Mouse (Mus musculus): ENCODE measurements at regions not wholly inside any gene's neighbourhood (a gene's known extent, or its start where the extent isn't known, plus 50 kb on each side); places are given as distances from the start of the nearest gene placed in this dataset.

DNA sequence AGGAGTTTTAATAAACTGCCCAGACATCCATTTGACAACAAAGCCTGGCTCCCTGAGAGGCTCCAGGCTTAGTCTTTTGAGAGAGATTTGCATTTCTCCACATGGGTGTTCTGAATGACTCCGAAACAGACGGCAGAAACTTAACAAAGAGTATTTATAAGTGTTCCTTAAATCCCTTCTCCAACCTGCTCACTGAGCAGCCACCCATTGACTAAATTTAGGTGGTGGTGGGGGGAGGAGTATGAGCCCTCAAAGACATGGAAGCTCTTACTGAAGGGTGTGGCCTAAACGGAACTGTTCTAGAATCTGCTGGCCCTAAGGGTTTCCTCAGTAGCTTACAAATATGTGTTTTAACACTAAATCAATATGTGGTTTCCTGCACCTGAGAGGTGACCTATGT lies 158.5 kb downstream of the Dyrk2 start:
- DNase-seq (ENCODE audit: low read depth, low spot score) = peak; percentile 58

DNA sequence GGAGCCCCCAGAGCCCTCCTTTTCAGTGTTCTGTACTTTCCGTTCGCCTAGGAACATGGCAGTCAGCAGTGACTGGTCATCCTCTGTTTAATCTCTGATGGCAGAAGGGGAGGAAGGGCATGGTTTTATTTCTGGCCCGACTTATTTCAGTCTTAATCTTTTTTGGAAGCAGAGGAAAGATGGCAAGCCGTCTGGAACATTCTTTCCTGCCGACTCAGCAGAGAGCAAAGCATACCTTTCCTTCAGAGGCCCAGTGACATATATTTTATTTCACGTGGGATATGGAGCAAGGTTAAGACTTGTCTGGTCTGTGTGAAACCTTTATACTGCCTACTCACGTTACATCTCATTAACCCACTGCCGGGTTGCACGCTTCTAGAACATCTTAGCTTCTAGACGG lies 158.1 kb downstream of the Dyrk2 start:
- DNase-seq (ENCODE audit: low read depth, low spot score) = no peak

DNA sequence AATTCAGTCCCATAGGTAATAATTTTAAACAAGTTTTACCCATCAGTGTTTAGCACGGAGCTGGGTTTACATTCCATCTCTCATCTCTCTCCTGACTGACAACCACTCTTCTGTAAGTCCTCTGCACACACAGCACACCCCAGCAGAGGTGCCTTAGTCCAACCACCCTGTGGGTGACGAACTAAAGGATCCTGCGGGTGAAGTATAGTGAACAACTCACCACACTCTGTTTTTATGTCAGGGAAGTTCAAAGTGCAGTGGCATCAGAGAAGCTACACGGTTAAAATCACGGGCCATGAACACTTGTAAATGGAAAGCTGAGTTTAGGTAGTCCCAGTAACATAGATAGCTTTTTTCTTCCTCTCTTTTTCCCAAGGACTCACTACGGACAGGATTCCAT lies 157.1 kb downstream of the Dyrk2 start:
- DNase-seq (ENCODE audit: low read depth, low spot score) = no peak

GRCm38 (mm10) chr10:118714179-118714581 lies 155.8 kb downstream of the Dyrk2 start:
- DNase-seq (ENCODE audit: low read depth, low spot score) = no peak

GRCm38 (mm10) chr10:118714595-118714994 lies 155.4 kb downstream of the Dyrk2 start:
- no peak for DNase-seq (ENCODE audit: low read depth, low spot score)

DNA sequence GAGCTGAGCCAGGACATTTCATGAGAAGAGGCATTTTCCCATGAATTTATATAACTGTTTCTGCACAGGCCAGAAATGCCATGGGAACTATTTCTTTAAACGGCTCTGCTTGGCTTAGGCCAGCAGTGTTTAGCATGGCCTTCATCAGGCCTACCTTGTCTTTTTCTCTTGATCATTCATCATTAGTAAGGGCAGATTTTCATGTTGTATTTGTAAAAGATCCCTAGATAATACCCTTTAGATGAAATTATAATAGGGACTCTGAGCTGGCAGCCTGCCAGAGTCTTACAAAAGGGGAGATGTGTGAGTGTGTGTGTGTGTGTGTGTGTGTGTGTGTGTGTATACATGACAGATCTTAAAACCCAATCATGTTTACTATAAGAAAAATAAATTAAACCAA lies 149.4 kb downstream of the Dyrk2 start:
- no peak for DNase-seq (ENCODE audit: low read depth, low spot score)

- no peak for DNase-seq (ENCODE audit: low read depth, low spot score)
Observed at GRCm38 (mm10) chr10:118722132-118722551, 147.9 kb downstream of the Dyrk2 start.

- DNase-seq (ENCODE audit: low read depth, low spot score) = no peak
Observed at GRCm38 (mm10) chr10:118722671-118723070, 147.3 kb downstream of the Dyrk2 start.

GRCm38 (mm10) chr10:118736093-118736492 lies 133.9 kb downstream of the Dyrk2 start:
- no peak for DNase-seq (ENCODE audit: low read depth, low spot score)

- no peak for DNase-seq (ENCODE audit: low read depth, low spot score)
Observed at GRCm38 (mm10) chr10:118737064-118737463, 132.9 kb downstream of the Dyrk2 start.

- no peak for DNase-seq (ENCODE audit: low read depth, low spot score)
Observed at GRCm38 (mm10) chr10:118739849-118740481, 130.0 kb downstream of the Dyrk2 start.

GRCm38 (mm10) chr10:118743831-118744230 lies 126.2 kb downstream of the Dyrk2 start:
- DNase-seq (ENCODE audit: low read depth, low spot score) = peak; percentile 74

GRCm38 (mm10) chr10:118746719-118747395 lies 123.2 kb downstream of the Dyrk2 start:
- peak; percentile 75 for DNase-seq (ENCODE audit: low read depth, low spot score)

- no peak for DNase-seq (ENCODE audit: low read depth, low spot score)
Observed at GRCm38 (mm10) chr10:118749039-118749438, 121.0 kb downstream of the Dyrk2 start.

- no peak for DNase-seq (ENCODE audit: low read depth, low spot score)
Observed at GRCm38 (mm10) chr10:118749756-118750155, 120.3 kb downstream of the Dyrk2 start.

GRCm38 (mm10) chr10:118751110-118751509 lies 118.9 kb downstream of the Dyrk2 start:
- no peak for DNase-seq (ENCODE audit: low read depth, low spot score)

DNA sequence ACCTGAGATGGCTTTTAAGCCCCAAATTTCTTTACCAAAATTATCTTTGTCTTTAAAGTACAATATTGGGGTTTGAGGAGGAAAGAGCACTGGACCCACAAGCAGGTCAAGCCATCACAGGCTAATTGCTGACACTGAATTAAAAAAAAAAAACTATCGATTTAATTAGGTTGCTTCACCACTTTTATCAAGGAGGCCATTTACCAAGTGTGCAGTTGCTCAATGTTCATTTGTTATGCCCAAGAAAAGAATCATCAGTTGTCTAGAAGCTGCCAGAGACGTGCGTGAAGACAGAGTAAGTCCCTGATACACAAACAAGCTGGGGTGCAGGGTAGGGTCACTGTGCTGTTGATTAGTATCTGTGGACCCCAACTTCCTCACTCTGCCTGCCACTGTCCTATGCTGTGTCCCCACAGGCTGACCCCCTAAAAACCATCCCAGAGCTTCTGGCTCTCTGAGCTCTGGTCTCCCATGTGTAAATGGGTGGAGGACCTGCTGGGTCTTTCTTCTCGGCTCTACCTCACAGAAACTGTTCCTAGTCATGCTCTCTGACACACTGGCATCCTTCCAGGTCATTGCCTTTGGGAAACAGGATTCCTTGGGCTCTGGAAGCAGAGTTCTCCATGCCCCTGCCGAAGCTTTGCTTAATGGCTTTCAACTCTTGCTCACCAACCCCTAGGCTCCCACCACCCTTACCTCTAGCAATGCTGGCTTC lies 116.8 kb downstream of the Dyrk2 start:
- DNase-seq (ENCODE audit: low read depth, low spot score) = no peak

DNA sequence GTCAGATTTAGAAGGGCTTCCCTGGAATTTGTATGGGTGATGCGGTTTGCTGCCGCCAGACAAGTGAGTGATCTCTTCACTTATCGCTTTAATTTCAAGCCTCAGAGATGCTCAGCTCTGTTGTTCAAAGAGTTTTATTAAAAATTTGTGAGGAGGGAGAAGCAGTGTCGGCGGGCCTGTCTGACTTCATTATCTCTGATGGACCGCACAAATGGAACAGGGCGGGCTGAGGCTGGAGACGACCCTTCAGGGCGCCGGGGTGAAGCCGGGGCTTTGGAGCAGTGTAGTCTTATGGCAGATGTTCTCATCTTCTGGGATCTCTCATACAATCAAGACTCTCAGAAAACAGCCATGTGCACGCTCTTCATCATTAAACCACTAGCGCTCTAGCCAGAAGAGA lies 115.2 kb downstream of the Dyrk2 start:
- no peak for DNase-seq (ENCODE audit: low read depth, low spot score)

DNA sequence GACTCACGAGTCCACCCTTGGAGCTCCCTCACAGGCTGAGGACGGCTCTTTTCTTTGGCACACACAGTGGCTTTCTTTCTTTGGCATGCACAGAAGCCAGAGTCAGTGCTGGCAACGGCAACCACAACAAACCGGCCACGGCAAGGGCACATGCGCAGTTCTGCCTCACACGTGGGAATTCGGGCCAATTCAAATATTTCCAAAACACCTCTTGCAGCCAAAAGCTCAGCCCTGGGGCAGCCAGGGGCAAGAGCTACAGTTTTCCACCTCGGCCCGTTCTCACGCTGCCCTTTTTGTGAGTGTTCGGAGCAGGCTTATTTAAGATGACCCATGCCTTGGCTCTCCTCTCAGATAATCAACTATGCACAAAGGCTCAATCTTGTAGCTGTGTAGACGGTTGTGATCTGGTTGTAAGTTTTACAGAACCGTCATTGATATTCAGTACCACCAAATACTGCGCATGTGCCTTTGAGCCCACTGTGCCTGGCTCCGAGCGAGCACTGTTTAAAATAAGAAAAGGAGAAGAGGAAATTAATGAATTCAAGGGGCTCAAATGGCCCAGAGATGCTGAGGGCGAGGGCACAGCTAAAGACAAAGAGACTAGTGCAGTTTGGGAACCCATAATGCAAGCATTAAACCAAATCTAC lies 111.1 kb downstream of the Dyrk2 start:
- DNase-seq (ENCODE audit: low read depth, low spot score) = no peak

- no peak for DNase-seq (ENCODE audit: low read depth, low spot score)
Observed at GRCm38 (mm10) chr10:118760441-118760840, 109.6 kb downstream of the Dyrk2 start.

- no peak for DNase-seq (ENCODE audit: low read depth, low spot score)
Observed at GRCm38 (mm10) chr10:118761101-118761868, 108.7 kb downstream of the Dyrk2 start.

- DNase-seq (ENCODE audit: low read depth, low spot score) = no peak
Observed at GRCm38 (mm10) chr10:118765051-118765450, 105.0 kb downstream of the Dyrk2 start.
